Mouse (Mus musculus) thymus, postnatal 10 days (tissue): ENCODE results near the gene Gm5485.
A peak's percentile ranks its signal among the peaks of the same experiment; 100 is the strongest.

Experiments
- DNase-seq, 2 experiments: peaks; one replicate each; pipeline ENCODE4 v3.0.0; 2021; ENCODE audit warnings: low spot score in 2 of 2

Gene Gm5485

DNA sequence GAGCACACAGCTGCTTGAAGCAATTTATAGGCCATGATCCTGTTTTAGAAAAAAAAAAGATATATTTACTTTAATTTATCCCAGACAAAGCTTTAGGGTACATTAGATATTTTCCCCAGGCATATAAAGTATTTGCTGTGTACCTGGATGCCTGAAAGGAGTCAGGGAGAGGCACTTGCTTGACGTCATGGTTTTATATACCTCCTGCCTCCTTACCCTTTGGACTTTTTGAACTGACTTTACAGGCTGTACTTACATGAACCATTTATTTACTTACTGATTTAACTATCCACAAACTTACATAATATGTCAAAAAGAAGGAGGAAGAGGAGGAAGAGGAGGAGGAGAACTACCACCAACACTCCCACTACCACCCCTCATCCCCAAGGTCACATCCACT lies at the start of gene Gm5485:
Gene Gm5485, minus strand, starts transcription at position 171 of the 400 bp plus-strand sequence.
- DNase-seq, result no peak

DNA sequence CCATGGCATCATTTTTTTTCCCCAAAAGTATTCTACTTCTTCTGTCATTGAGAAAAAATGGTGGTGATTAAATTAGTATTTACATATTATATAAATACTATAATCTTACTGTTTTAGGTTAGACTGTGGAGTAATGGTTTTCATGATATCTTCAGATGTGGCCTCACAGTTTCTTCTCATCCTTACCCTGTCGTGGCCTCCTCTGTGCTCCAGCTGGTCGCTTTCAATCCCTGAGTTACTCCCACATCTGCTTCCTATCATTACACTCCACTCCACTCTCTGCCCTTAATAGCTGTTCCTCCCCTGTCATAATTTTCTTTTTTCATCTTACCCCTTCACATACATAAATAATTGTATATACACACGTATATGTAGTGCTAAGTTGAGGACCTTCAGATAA lies 41.0 kb upstream of the Gm5485 start:
- DNase-seq, result no peak

DNA sequence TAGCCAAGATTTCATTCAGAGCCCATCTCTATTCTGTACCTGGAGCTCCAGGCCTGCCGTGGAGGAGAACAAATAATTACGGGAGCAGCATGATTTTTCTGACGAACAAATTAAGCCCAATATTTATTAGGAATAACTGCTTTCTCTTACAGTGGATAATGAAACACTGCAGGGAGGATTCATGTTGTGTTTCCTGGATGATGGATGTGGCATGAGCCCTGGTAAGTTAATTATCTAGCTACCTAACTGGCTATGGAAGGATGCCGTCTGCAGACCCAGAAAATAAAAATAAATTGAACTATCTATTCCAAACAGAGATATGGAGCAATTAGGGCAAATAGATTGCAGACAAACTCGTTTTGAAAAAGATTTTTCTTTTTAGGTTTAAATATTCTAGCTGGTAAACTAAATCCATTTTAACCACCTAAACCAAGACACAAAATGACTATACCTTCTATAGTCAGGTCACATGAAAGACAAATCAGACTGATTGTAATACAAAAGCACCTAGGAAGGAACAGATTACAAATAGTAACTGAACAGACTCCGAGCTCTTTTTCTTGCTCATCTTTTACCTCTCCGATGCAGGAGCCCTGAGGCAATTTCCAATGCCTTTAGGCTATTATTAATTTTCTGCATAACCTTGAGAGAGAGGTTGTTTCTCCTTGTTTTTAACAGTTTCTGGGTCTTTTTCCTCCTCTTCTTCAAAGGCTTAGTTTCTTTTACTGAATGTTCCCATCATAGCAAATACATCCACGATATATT lies 34.1 kb upstream of the Gm5485 start:
- DNase-seq, result no peak

DNA sequence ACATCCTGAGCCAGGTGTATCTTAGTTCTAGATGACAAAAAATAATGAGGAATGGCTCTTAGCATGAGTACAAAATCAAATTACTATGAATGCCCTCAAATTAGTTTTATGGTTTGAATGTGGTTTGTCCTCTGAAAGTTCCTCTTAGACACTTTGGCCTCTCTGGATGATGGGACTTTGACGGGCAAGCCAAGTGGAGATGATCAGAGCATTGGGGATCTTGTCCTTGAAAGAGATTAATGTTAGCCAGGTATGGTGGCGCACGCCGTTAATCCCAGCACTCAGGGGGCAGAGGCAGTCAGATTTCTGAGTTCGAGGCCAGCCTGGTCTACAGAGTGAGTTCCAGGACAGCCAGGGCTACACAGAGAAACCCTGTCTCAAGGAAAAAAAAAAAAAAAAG lies 32.4 kb upstream of the Gm5485 start:
- DNase-seq, result no peak

DNA sequence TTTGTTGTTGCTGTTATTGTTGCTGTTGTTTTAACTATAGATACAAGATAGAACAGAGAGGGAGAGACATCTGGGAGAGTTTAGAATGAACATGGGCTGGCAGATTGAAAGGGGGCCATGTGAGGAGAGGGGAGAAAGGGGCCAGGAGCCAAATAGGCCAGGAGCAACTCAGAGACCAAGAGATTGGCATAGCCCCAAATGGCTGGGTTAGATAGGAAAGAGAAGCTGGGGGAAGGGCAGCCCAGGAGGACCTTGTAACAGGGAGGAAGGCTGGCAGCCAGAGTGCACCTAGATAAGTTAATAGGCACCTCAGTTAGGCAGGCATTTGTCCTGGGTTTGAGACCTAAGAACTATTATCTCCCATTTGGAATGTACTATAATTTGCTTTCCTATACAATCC lies 25.3 kb upstream of the Gm5485 start:
- no peak for DNase-seq

DNA sequence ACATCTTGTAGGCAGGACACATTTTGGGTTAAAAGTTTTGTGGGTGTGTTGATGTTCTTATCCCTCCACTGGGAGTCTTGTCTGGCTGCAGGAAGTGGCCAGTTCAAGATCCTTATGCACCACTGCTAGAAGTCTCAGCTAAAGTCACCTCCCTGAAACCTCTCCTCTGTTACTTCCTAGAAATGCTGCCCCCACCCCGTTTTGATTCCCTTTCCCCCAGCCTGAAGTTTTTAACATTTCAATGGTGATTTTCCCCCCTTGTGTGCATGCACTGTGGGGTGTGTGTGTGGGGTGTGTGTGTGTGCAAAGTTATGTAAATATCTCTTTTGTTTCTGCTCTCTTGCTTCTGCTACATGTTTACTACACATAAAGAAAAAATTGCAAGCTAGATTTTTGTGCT lies 23.2 kb upstream of the Gm5485 start:
- no peak for DNase-seq

GRCm38 (mm10) chr16:48431027-48431426 lies 18.8 kb upstream of the Gm5485 start, which contains the start of gene Morc1:
Gene Morc1, plus strand, starts transcription at chr16:48431237.
- DNase-seq, result peak in 1 of 2 experiments; percentile 20

DNA sequence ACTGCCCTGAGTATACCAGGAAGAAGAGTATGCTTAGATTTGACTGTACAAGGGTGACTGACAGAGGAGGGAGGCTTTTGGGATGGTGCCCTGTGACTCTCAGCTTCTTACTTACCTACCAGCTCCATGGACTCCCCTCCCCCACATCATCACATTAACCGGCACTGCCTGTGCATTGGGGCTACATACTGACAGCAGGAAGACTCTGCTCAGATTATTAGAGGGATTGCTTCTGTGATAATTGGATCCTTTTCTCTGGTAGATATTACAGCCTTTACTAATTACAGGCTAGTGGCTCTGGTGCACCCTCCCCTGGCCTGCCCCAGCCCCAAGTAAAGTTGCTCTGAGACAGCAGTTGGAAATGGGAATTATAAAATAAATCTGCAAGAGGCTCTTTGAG lies 17.2 kb upstream of the Gm5485 start:
- no peak for DNase-seq

DNA sequence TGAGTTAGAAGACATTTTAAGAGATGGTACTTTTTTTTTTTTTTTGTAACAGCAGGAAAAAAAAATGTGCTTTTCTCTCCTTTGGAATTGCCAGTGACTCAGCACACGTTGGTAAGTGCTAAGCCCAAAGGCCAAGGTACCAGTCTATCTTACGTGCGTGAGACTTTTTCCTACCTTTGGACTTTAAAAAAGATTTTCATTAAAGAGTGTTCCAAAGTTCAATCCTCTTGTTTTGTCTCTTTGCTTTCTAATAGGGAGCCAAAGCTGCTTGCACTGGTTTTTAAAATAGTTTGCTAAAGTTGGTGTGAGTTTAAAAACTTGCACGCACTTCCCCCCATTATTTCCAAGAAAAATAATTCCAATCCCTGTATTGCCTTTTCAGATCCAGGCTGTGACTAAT lies 11.9 kb upstream of the Gm5485 start:
- no peak for DNase-seq

GRCm38 (mm10) chr16:48422501-48422900 lies 10.3 kb upstream of the Gm5485 start:
- no peak for DNase-seq

DNA sequence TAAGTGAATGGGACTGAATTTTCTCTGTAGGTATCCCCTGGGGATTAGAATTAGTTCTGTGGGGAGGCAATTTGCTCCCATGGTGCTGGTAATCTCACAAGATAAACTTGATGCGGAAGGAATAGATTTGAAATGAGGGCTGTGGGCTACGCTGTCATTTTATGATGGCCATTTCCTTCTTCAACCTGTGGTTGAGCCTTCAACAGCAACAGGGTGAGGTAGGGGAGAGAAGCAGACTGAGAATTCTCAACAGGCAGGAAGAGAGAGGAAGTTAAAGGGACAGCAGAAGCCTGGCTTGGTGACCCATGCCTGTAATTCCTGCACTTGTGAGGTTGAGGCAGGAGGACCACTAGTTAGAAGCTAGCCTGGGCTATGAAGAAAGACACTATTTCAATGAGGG lies 6.8 kb upstream of the Gm5485 start:
- DNase-seq, result no peak

DNA sequence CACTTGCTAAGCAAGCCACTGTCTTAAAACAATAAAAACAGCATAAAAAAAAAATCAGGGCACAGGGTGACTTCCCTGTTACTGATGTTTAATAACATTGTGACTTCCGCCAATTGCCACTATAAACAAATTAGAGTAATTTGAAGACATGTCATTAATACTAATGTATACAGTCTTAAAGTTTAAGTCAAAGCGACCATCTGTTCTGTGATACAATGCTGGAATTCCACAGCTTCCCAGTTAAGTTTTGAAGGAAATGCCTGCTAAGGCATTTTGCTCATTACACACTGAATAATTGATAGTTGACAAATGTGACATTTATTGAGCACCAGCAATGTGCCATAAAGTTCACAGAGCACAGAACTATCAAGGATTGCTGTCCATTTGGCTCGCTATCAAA lies 6.3 kb upstream of the Gm5485 start:
- no peak for DNase-seq

GRCm38 (mm10) chr16:48410125-48410524 lies 2.1 kb downstream of the Gm5485 start:
- no peak for DNase-seq

- no peak for DNase-seq
These were observed 2.6 kb downstream of the Gm5485 start for GRCm38 (mm10) chr16:48409580-48409979.

GRCm38 (mm10) chr16:48405674-48406403 lies 6.4 kb downstream of the Gm5485 start:
- DNase-seq, result no peak

GRCm38 (mm10) chr16:48404009-48404408 lies 8.2 kb downstream of the Gm5485 start:
- DNase-seq, result no peak

- DNase-seq, result no peak
These were observed 8.8 kb downstream of the Gm5485 start for GRCm38 (mm10) chr16:48403423-48403822.

DNA sequence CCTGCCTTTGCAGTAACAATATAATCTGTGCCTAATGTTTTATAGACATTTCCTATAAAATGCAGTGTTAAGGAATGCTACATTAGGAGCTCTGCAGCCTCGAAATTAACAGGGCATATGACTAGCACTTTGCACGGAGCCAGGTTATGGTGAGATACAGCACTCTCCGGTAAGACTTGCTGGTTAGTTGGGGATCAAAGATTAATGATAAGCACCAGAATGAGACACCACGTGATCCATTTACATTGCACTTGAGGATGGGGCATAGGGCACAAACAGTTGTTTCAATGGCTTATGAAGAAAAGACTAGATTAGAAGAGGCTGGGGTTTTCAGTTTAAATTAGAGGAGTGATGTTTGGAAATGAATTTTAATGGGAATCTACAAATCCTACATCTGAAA lies 9.3 kb downstream of the Gm5485 start:
- DNase-seq, result no peak

DNA sequence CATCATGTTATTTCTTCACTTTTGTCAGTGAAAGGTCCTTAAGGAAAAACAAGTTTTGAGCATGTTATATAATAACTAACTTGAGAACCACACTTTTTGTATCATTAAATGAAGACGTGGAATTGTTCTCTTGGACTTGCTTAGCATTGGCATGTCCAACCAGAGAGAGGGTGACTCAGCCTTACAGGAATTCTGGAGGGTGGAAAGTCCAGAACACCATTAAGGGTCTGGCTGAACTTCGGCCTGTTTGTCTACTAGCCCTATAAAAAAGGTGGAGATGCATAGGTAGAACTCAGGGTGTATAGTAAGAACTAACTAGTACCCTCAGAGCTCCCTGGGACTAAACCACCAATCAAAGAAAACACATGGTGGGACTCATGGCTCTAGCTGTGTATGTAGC lies 16.9 kb downstream of the Gm5485 start:
- no peak for DNase-seq

DNA sequence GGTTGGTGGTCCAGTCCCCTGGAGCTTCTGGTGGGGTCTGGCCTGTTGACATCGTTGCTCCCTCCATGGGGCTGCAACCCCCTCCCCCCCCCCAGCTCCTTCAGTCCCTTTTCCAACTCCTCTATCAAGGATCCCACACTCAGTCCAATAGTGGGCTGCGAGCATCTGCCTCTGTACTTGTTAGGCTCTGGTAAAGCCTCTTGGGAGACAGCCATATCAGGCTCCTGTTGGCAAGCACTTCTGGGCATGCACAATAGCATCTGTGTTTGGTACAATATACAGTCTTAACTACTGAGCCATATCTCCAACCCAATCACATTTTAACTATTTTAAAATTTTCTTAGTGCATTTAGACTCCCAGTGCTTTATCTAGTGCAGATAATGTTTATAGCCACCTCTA lies 25.2 kb downstream of the Gm5485 start:
- no peak for DNase-seq

- no peak for DNase-seq
These were observed 28.5 kb downstream of the Gm5485 start for GRCm38 (mm10) chr16:48383582-48384257.

DNA sequence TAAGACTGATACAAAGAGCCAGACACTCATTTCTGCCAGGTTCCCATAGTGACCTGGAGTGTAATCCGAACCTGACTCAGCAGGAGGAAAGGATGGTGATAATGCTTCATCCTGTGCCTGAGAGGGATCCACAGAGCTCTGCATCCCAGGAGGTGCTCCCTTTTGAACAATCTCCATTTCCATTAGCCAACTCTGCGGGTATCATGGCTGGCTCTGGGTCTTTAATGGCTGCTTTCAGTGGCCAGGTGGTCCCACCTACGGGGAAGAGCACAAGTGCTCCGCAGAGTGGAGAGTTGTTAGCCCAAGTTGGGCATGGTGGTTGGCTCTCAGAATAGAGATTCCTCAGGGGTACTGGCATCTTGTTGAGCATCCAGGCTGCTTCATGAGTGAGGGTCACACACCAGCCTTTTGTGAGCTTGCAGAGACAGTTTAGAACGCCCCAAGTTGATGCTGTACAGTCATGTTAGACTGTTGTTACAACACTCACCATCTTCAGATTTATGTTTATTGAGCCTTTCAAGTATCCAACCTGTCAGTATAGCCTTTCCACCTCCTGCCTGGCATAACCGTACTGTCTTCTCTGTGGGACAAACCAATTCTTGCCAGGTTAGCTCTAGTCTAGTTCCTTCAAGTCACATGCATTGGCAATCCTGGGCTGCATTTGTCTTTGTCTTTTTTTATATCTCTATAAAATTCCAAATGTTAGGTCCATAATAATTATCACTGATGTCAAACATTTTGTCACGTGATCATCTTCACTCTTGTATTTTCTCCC lies 38.3 kb downstream of the Gm5485 start:
- no peak for DNase-seq
